Mouse (Mus musculus) heart, adult 11 months (tissue): ENCODE measurements around the gene Rad23a.
A peak's percentile ranks its signal among the peaks of the same experiment; 100 is the strongest.
"Not testable (repeated sequence)": the region's sequence is repeated elsewhere in the genome, so short reads cannot be mapped to it uniquely, and the experiment has no call there.

Source experiments
- DNase-seq: peaks from one replicate; pipeline ENCODE4 v3.0.0; 2022

The Rad23a gene

DNA sequence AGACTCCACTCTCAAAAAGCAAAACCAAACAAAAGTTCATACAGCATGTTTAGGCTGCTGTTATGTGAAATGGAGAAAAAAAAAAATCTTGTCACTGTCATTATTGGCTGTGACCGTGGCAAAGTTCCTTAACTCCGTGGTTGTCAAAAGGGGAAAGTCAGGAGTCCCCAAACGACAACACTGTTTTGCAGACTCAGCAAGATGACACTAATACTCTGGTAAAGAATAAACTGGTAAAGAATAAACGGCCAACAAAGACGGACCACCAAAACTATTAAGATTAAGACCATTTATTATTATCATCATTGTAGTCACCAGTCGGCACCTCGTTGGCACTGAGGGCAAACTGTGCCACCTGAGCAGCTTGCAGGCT lies 604 bp downstream of the Rad23a start:
- DNase-seq, result no peak

DNA sequence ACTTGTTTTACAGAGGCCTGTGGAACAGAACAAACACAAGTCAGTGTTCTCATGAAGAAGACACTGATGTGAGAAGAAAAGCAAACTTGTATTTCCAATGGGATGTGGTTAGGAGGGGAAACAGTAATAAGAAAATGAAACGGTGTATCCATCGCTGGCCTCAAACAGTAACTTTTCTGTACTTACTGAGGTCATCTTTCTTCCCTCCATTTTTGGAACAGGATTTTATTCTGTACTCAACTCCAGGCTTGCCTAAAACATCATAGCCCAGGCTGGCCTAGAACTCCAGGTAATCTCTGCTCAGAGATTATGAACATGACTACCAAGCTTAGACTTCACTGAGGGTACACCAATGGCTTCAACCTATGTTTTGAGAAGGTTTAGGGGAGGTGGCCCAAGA lies 1.1 kb downstream of the Rad23a start:
- DNase-seq, result no peak

- DNase-seq, result peak; percentile 93
Measured at GRCm38 (mm10) chr8:84838513-84838912, 2.0 kb downstream of the Rad23a start.

- DNase-seq, result peak; percentile 90
Measured at GRCm38 (mm10) chr8:84837912-84838470, 2.5 kb downstream of the Rad23a start.

GRCm38 (mm10) chr8:84837149-84837911 lies 3.1 kb downstream of the Rad23a start:
- DNase-seq, result peak; percentile 91

DNA sequence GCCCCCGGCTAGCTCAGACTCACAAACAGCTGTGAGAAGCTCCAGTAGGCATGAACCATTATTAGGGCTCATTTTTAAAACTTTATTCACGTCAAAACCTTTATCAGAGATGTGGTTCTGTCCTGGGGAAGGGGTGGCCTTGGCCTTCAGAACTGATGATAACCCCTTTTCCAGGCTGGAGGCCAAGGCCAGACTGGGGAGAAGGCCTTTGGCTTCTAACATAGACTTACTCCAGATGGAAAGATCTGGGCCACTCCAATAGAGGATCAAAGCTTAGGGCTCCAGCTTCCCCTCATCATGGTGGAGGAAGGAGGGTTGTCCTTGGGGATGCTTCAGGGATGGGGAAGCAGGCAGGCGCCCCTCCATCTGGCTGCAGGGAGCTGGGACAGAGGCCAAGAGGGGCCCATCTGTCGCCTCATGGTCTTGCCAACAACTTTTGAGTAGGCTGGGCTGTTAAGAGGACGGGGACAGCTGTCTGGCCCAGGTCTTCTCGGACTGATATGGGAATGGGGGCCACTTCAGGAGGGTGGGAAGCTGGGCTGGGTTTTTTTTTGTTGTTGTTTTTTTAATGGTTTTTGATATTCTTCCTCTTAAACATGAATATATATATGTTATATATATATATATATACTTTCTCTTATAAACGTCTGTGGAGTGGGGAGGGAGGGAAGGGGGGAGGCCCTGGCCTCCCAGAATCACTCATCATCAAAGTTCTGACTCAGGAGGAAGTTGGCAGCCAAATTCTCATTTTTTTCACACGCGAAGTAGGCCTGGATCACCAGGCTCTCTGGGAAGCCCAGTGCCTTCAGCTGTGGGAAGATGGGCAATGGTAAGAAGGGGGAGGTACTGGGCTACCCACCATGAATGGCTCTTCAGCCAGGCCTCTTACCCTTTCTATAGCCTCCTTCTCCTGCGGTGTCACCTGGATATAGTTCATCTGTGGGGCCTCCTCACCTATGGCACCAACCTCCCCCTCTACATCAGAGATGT lies 5.3 kb downstream of the Rad23a start:
- DNase-seq, result peak; percentile 94

GRCm38 (mm10) chr8:84834002-84834865 lies 6.2 kb downstream of the Rad23a start:
- DNase-seq, result peak; percentile 89

DNA sequence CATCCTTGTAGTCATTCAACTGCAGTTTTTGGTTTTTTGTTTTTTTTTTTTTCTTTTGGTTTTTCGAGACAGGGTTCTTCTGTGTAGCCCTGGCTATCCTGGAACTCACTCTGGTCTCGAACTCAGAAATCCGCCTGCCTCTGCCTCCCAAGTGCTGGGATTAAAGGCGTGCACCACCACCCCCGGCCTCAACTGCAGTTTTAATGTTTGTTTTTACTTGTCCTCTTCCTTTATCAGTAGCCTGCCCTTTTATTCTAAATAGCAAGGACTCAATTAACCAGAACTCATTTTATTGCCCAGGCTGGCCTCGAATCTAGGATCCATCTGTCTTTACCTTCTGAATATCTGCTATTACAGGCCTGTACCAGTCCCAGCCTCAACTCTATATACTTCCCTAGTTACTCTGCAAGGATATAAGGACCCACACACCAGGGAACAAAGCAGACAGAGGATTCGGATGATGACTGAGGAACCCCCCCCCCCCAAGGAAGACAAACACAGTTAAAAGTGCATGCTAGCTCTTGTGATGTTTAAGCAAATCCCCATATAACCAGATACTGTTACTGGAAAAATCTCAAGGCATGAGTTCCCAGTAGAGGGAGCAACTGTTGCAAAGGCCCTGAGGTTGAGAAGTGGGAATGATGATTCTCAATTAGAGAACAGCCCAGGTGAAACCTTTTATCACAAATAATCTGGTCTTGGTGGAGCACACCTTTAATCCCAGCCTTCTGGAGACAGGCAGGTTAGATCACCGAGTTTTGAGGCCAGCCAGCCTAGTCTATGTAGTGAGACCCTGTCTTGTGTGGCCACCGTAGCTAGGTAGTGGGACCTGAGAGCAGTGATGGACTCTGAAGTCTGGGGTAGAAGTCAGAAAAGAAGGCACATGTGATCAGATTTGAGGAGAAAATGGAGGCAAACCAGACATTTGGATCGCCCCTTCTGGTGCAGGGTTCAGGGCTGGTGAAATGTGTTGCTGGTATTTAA lies 7.4 kb downstream of the Rad23a start:
- DNase-seq, result peak; percentile 91

GRCm38 (mm10) chr8:84832034-84832717 lies 8.3 kb downstream of the Rad23a start:
- peak; percentile 98 for DNase-seq

GRCm38 (mm10) chr8:84831490-84831889 lies 9.0 kb downstream of the Rad23a start, which contains the start of gene Gadd45gip1:
TSS of gene Gadd45gip1 (plus strand) at chr8:84831522.
- DNase-seq, result peak; percentile 95

DNA sequence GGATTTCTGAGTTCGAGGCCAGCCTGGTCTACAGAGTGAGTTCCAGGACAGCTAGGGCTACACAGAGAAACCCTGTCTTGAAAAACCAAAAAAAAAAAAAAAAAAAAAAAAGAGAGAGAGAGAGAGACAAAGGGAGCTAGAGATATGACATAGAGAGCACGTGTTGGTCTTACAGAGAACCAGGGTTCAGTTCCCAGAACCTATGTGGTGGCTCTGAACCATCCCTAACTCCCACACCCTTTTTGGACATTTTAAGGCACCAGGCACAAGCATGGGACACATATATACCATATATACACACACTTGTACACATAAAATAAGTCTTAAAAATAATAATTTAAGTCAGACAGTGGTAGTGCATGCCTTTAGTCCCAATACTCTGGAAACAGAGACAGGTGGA lies 13.9 kb downstream of the Rad23a start:
- not testable (repeated sequence) for DNase-seq

GRCm38 (mm10) chr8:84825636-84826035 lies 14.8 kb downstream of the Rad23a start:
- no peak for DNase-seq

- peak; percentile 94 for DNase-seq
Measured at GRCm38 (mm10) chr8:84823653-84824052, 16.8 kb downstream of the Rad23a start.

DNA sequence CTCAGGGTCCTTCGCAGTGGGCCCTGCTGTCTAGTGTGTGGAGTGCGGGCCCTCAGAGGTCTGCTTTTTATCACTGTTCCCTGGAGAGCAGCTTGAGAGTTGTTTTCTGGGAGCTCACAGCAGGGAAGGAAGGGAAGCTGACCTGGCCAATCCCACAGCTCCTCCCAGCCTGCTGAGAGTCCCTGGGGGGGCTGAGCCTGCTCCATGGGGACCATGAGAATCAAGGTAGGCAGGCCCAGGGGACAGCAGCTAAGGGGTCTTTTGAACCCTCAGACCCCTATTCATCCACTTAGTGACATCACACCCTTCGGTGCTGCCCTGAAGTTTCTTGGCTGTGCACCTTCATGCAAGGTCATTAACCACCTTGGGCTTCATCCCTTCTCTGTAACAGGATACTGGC lies 17.7 kb downstream of the Rad23a start, which contains the start of gene Dand5:
Gene Dand5 (minus strand): TSS at position 101 of the 400 bp plus-strand sequence.
- no peak for DNase-seq

GRCm38 (mm10) chr8:84816117-84816516 lies 24.3 kb downstream of the Rad23a start:
- DNase-seq, result peak; percentile 95

- DNase-seq, result peak; percentile 99
Measured at GRCm38 (mm10) chr8:84815547-84815946, 24.9 kb downstream of the Rad23a start.

DNA sequence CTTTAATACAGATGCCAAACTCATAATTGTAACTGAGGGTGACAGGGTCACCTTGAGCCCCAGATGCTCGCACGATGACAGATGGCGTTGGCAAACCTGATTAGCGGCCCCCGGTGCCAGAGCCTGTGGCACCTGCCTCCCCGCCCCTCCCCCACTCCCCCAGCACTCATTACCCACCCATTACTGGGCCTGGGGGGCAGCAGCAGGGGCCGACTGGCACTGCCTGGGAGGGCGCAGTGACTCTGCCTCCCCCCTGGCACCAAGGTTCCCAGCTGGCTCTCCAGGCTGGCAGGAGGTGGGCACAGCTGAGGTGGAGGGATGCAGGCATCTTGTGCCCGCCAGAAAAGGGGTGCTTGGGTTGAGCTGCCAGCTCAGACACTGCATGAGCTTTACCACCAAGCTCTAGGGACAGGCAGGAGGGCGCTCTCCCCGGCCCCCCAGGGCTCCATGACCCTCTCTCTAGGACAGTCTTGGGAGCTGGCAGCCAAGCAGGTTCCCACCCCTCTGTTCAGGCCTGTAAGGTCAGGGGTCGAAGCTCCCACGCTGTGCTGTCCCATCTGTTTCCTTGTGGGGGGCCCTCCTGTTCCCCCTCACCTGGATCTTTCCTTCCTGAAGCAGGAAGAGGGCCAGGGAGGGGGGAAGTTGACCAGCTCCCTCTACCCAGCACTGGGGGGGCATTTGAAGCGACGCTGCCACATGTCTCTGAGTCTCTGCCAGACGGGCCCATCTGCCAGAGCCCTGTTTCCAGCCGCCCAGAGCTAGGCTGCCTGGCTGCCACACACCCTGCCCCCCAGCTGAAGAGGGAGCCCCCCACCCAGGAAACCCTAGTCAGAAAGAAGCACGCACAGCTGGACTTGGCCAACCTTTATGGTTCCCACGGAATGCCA lies 25.7 kb downstream of the Rad23a start:
- peak; percentile 95 for DNase-seq

GRCm38 (mm10) chr8:84814240-84814554 lies 26.3 kb downstream of the Rad23a start:
- DNase-seq, result peak; percentile 92

GRCm38 (mm10) chr8:84813830-84814229 lies 26.6 kb downstream of the Rad23a start:
- no peak for DNase-seq
